Mouse (Mus musculus): ENCODE results near the gene Ptch1.

Ptch1 gene

GRCm38 (mm10) chr13:63573256-63573835, at the start of gene Ptch1:
Gene Ptch1, minus strand, starts transcription at chr13:63573598.
- in situ Hi-C loops (cut with MboI; ENCODE audit: unreplicated experiment in 2 of 2): loop anchor here in 1 of 2 experiments (5.0 to 10.0 kb wide), 3 partner anchors 124 to 461 kb away; no protein-coding TSS in a partner anchor

DNA sequence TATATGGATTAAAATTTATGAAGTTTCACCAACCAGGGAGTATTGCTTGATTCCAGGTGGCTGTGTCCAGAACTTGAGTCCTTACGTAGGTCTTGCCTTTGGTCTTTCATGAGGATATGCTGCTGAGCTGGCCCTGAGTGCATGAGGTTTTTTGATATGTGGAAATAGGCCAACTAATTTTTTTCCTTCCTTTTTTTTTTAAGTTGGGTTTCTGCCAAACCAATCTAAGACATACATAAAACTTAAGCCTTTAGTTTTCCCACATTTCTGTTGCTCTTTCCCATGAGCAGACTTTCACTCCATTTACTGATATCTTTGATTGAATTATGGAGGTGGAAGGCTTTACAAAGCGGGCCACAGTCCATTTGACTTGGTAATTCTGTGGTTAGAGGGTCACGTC, 47.9 kb upstream of the Ptch1 start:
- in situ Hi-C loops (cut with MboI; ENCODE audit: unreplicated experiment in 2 of 2): no loop called here

- in situ Hi-C loops (cut with MboI; ENCODE audit: unreplicated experiment in 2 of 2): no loop called here
Observed at GRCm38 (mm10) chr13:63613201-63613600, 39.8 kb upstream of the Ptch1 start.

GRCm38 (mm10) chr13:63609734-63610133, 36.3 kb upstream of the Ptch1 start:
- in situ Hi-C loops (cut with MboI; ENCODE audit: unreplicated experiment in 2 of 2): no loop called here

DNA sequence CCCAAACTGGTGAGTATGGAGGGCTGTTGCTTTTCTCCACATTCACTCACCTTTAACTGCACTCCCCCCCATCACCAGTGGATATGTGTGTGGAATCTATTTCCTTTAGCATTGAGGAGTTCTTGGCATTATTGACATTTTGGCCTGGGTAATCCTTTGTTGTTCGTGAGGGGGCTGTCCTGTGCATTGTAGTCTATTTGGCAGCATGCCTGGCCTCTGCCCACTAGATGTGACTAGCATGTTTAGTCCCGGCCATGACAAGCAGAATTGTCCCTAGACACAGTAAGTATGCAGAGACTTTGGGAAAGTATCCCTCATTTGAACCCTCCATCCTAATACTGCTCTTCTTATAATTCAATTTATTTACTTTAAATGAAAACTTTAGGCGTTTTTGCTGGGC, 24.2 kb upstream of the Ptch1 start:
- in situ Hi-C loops (cut with MboI; ENCODE audit: unreplicated experiment in 2 of 2): no loop called here

DNA sequence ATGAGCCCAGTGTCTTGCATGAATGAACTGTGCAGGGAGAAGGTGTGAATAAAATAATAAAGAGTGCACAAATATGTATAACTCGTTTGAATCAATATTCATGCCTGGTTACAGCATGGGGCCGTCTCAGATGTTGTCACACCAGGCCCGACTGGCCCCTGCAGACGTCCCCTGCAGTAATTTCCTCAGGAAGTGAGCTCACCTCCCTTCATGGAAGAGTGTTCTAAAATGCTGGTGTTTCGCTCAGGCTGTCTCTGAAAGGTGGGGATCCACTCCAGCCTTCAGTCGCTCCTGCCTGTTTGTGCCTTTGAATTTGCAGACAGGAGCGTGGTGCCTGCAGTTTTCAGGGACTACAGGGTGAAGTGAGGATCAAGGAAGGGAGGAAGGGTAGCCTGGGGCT, 22.5 kb upstream of the Ptch1 start:
- in situ Hi-C loops (cut with MboI; ENCODE audit: unreplicated experiment in 2 of 2): no loop called here

GRCm38 (mm10) chr13:63593469-63594050, 20.2 kb upstream of the Ptch1 start:
- in situ Hi-C loops (cut with MboI; ENCODE audit: unreplicated experiment in 2 of 2): no loop called here

DNA sequence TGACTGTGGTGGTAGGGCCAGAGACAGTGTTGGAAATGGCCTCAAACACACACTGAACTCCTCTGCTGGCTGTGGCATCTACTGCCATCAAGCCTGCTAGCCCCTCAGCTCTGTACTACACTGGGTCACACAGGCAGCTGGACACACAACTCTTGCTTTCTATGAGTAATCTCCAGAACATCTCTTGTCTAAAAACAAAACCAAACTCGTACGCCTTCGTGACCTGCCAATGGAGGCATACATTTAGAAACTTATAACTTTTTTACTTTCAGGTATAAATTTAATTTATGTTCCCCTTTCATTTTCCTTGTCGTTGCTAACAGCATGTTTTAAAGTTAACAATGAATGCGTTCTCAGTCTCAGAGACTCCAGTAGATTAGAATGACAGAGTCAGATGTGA, 19.4 kb upstream of the Ptch1 start:
- in situ Hi-C loops (cut with MboI; ENCODE audit: unreplicated experiment in 2 of 2): no loop called here

- in situ Hi-C loops (cut with MboI; ENCODE audit: unreplicated experiment in 2 of 2): loop anchor here in 1 of 2 experiments (5.0 to 10.0 kb wide), 3 partner anchors 123 to 460 kb away; no protein-coding TSS in a partner anchor
Observed at GRCm38 (mm10) chr13:63574601-63575000, 1.2 kb upstream of the Ptch1 start.

DNA sequence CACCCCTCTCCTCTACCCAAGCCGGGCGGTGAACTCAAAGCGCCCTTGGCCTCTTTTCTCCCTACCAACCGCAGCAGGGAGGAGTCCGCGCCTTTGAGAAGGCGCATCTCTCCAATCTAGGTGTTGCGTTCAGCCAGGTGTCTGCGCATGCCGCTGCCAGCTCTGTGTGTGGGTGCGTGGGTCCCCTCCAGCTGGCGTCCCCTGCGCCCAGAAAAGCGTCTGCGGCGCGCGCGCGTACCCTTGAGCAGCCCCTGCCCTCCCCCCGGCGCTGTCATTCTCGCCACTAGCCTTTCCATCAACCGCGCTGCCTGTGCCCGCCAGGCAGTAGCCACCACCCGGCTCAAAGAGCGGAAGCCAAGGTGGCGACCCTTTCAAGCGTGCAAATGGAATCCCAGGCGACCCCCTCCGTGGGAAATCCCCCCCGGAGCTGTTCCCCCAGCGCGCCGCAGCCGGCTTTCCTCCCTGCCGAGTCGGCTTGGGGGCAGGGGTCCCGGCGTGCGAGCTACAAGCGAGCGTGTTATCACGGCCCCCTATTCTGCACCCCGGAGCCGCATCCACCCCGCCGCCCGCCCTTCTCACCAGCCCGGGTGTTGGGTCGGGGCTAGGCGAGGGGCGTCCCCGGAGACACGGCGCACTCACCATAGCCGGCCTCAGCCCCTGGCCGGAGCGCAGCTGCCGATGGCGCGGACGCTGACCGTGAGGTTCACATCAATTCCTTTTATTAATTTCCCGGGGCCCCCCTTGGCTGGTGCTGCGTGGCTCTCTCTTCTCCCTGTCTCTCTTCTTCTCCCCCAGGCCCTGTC, 744 bp downstream of the Ptch1 start:
- in situ Hi-C loops (cut with MboI; ENCODE audit: unreplicated experiment in 2 of 2): loop anchor here in 1 of 2 experiments (5.0 to 10.0 kb wide), 3 partner anchors 125 to 462 kb away; no protein-coding TSS in a partner anchor

DNA sequence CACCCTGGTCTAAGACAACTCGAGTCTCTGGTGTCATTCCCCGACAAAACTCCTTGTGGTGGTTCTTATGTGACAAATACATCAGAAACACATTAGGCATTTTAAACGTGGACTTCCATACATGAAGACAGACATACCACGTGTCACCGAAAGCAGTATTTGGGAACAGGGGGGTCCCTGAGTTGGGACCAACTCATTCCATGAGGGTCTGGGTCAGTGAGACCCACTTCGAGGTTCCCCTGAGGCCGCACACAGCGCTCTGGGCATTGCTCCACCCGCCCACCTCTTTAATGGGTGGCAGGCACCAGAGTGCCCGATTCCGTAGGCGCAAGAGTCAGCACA, 1.3 kb downstream of the Ptch1 start:
- in situ Hi-C loops (cut with MboI; ENCODE audit: unreplicated experiment in 2 of 2): loop anchor here in 1 of 2 experiments (5.0 to 10.0 kb wide), 3 partner anchors 125 to 463 kb away; no protein-coding TSS in a partner anchor

- in situ Hi-C loops (cut with MboI; ENCODE audit: unreplicated experiment in 2 of 2): loop anchor here in 1 of 2 experiments (5.0 to 10.0 kb wide), 3 partner anchors 127 to 464 kb away; no protein-coding TSS in a partner anchor
Observed at GRCm38 (mm10) chr13:63570456-63570855, 2.9 kb downstream of the Ptch1 start.

GRCm38 (mm10) chr13:63569396-63569756, 4.0 kb downstream of the Ptch1 start:
- in situ Hi-C loops (cut with MboI; ENCODE audit: unreplicated experiment in 2 of 2): loop anchor here (10.0 kb wide), 1 partner anchor 245 kb away; the partner anchor contains the start of gene Ercc6l2 (in 2 of the 2)

GRCm38 (mm10) chr13:63568741-63569395, 4.5 kb downstream of the Ptch1 start:
- in situ Hi-C loops (cut with MboI; ENCODE audit: unreplicated experiment in 2 of 2): loop anchor here (10.0 kb wide), 1 partner anchor 246 kb away; the partner anchor contains the start of gene Ercc6l2 (in 2 of the 2)

GRCm38 (mm10) chr13:63568306-63568705, 5.1 kb downstream of the Ptch1 start:
- in situ Hi-C loops (cut with MboI; ENCODE audit: unreplicated experiment in 2 of 2): loop anchor here (10.0 kb wide), 1 partner anchor 246 kb away; the partner anchor contains the start of gene Ercc6l2 (in 2 of the 2)

DNA sequence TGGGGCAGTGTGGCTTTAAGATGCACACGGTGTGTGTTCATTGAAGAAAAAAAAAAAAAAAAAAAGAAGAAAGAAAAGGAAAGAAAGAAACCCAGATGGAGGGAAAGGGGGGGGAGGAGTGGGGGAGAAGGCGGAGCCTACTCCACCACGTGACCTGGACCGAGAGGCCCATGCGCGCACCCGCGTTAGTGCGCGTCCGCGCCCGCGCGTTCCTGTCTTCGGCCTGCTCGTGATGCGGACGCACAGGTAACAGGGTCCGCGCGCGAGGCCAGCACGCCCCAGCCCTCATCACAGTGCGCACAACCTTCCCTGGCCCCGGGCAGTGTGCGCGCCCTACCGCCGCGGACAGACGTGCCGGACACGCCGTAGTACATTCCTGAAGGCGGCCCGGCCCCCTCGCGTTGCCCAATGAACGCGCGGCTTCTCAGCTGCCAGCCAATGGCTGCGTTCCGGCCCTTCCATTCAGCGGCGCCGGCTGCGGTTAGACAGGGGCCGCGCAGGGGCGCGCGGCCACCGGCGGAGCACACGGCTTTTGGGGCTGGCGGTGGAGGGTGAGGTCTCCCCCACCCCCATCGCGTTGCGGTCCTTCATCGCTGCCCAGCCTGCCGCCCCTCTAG, 5.6 kb downstream of the Ptch1 start:
- in situ Hi-C loops (cut with MboI; ENCODE audit: unreplicated experiment in 2 of 2): loop anchor here (10.0 kb wide), 1 partner anchor 247 kb away; the partner anchor contains the start of gene Ercc6l2 (in 2 of the 2)

- in situ Hi-C loops (cut with MboI; ENCODE audit: unreplicated experiment in 2 of 2): loop anchor here (10.0 kb wide), 1 partner anchor 248 kb away; the partner anchor contains the start of gene Ercc6l2 (in 2 of the 2)
Observed at GRCm38 (mm10) chr13:63566018-63567015, 7.1 kb downstream of the Ptch1 start.

DNA sequence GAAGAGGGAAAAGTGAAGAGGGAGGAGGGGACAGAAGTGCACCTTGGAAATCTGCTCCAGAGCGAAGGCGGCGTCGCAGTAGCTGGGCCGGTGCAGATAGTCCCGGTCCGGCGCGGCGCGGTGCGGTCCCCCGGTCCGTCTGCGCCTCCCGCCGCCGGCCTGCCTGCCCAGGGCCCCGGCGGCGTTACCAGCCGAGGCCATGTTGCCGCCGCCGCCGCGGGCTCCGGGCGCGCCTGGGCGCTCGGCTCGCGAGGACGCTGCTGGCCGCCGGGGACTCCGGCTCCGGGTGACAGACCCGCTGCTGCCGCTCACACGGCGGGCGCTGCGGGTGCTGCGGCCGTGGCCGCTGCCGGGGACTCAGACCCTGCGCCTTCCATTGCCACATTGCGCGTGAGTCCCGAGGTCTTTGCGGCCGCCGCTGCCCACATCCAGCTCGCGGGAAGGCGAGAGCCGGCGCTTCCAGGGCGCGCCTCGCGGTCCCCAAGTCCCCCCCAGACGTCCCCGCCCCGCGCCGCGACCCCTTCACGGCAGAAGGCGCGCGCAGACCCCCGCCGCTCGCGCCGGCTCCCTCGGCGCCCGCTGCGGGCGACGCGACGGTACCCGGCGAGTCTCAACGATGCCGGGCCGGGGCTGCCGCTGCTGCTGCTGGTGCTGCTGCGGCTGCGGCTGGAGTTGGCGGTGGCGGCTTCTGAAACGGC, 7.9 kb downstream of the Ptch1 start:
- in situ Hi-C loops (cut with MboI; ENCODE audit: unreplicated experiment in 2 of 2): loop anchor here (10.0 kb wide), 1 partner anchor 249 kb away; the partner anchor contains the start of gene Ercc6l2 (in 2 of the 2)
